Mouse (Mus musculus) ES-Bruce4 (cell line): ENCODE data around the gene Abcc4.

ENCODE experiments used
- CTCF ChIP-seq: IDR thresholded peaks from one replicate; pipeline ENCODE4 v1.8.1; 2011; ENCODE audit warnings: low read depth, low read length
- EP300 ChIP-seq: IDR thresholded peaks from 2 replicates; pipeline ENCODE4 v1.6.1; 2011; ENCODE audit warnings: low read depth, low read length; ENCODE audit not compliant: insufficient read depth

DNA sequence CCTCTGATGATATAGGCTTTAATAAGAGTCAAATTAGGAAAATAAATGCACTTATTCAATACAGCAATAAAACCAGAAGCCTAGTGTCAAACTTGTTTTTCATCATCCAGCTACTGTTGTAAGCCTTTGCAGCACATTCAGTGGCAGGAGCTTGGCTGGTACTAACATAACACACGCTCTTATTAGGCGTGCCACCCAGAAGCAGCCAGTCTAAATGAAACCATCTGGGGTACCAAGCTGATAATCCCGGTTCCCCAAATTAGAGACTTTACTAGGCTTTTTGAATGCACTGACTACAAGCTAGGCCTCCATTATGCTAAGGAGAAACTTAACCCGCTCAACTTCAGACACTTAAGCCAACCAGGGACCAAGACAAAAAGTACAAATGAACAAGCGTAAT is 195.8 kb downstream of the Abcc4 start:
- TF ChIP-seq EP300 (no peak), CTCF (no peak)
